Mouse (Mus musculus) CH12.LX (cell line): ENCODE results near the gene Hoxb2. TPM values are rescaled to one million over a fixed set of nuclear protein-coding genes. Genes with fewer than 3 reads are reported as not detected.

Source experiments
- DNase-seq: peaks from one replicate; pipeline ENCODE4 v3.0.0-alpha.2; 2013; ENCODE audit errors: extremely low read depth
- H3K27ac ChIP-seq: 2 replicates; pipeline ENCODE4 v1.5.1; 2012; ENCODE audit warnings: low read depth, mild to moderate bottlenecking, control low read depth, moderate library complexity; ENCODE audit not compliant: insufficient read depth
- H3K27me3 ChIP-seq: replicated peaks from 2 replicates; pipeline ENCODE3; 2012; ENCODE audit warnings: inconsistent platforms
- H3K36me3 ChIP-seq, 2 experiments: replicated peaks in 1 of 2; 2 replicates each; pipeline versions ENCODE3 to v1.6.1; 2012; ENCODE audit warnings: inconsistent platforms in 1 of 2, low read length in 1 of 2, mild to moderate bottlenecking in 1 of 2, mixed read lengths in 1 of 2, moderate library complexity in 1 of 2; ENCODE audit not compliant: control insufficient read depth in 1 of 2, insufficient read depth in 1 of 2
- H3K4me1 ChIP-seq, 2 experiments: 2 replicates each; pipeline ENCODE4 v1.6.1; 2012; ENCODE audit warnings: inconsistent platforms in 1 of 2, moderate library complexity in 1 of 2; ENCODE audit not compliant: insufficient read depth in 2 of 2, control insufficient read depth in 1 of 2
- H3K4me2 ChIP-seq: 2 replicates; pipeline ENCODE4 v1.6.1; 2012; ENCODE audit warnings: low read depth, mild to moderate bottlenecking, control low read depth; ENCODE audit not compliant: poor library complexity, insufficient read depth, severe bottlenecking
- H3K4me3 ChIP-seq, 3 experiments: fragments of 150-350 bp in 1 of 3; sonication (generic) in 1 of 3; replicated peaks in 1 of 3; 2 replicates each; pipeline versions ENCODE3 to v1.5.1; 2011 to 2012; ENCODE audit warnings: low read depth in 2 of 3, low read length in 2 of 3, mild to moderate bottlenecking in 2 of 3, moderate library complexity in 2 of 3, control low read depth in 1 of 3, improper control_type of control experiment in 1 of 3, inconsistent platforms in 1 of 3, mixed read lengths in 1 of 3; ENCODE audit not compliant: poor library complexity in 1 of 3
- H3K79me2 ChIP-seq: replicated peaks from 2 replicates; pipeline ENCODE4 v1.6.1; 2012; ENCODE audit warnings: mild to moderate bottlenecking, moderate library complexity; ENCODE audit not compliant: control insufficient read depth, poor library complexity, insufficient read depth, severe bottlenecking; ENCODE audit errors: extremely low read depth
- H3K9ac ChIP-seq: 2 replicates; pipeline ENCODE4 v1.6.1; 2012; ENCODE audit warnings: low read depth, mild to moderate bottlenecking, control low read depth, moderate library complexity; ENCODE audit not compliant: insufficient read depth
- H3K9me3 ChIP-seq: replicated peaks from 2 replicates; pipeline ENCODE3; 2012; ENCODE audit warnings: low read length, inconsistent platforms, mixed read lengths
- BHLHE40 ChIP-seq: IDR thresholded peaks from 2 replicates; pipeline ENCODE4 v1.6.1; 2011; ENCODE audit warnings: mild to moderate bottlenecking, low read depth, low read length, improper control_type of control experiment
- CHD1 ChIP-seq: IDR thresholded peaks from 2 replicates; pipeline ENCODE4 v1.6.1; 2012; ENCODE audit warnings: low read depth, low read length, improper control_type of control experiment, inconsistent platforms
- CTCF ChIP-seq, 2 experiments: IDR thresholded peaks in 1 of 2; conservative IDR thresholded peaks in 1 of 2; 2 replicates each; pipeline ENCODE4 v1.5.1; 2011 to 2012; ENCODE audit warnings: low read depth in 2 of 2, low read length in 2 of 2, improper control_type of control experiment in 1 of 2, inconsistent platforms in 1 of 2, mild to moderate bottlenecking in 1 of 2, moderate library complexity in 1 of 2
- E2F4 ChIP-seq: IDR thresholded peaks from 2 replicates; pipeline ENCODE4 v1.6.1; 2011; ENCODE audit warnings: low read depth, low read length, improper control_type of control experiment; ENCODE audit not compliant: insufficient replicate concordance
- ELF1 ChIP-seq: IDR thresholded peaks from 2 replicates; pipeline ENCODE4 v1.6.1; 2014; ENCODE audit warnings: low read depth, mild to moderate bottlenecking, inconsistent platforms, low read length, improper control_type of control experiment
- EP300 ChIP-seq: IDR thresholded peaks from 2 replicates; pipeline ENCODE4 v1.6.1; 2011; ENCODE audit warnings: low read length, improper control_type of control experiment
- ETS1 ChIP-seq: conservative IDR thresholded peaks from 2 replicates; pipeline ENCODE4 v1.6.1; 2012; ENCODE audit warnings: low read depth, mild to moderate bottlenecking, inconsistent platforms, low read length, improper control_type of control experiment, moderate library complexity
- HCFC1 ChIP-seq: IDR thresholded peaks from 2 replicates; pipeline ENCODE4 v1.6.1; 2012; ENCODE audit warnings: low read depth, mild to moderate bottlenecking, inconsistent platforms, low read length, improper control_type of control experiment
- KAT2A ChIP-seq: IDR thresholded peaks from 2 replicates; pipeline ENCODE4 v1.6.1; 2012; ENCODE audit warnings: low read length, improper control_type of control experiment, inconsistent platforms; ENCODE audit not compliant: insufficient replicate concordance
- MAFK ChIP-seq: IDR thresholded peaks from 2 replicates; pipeline ENCODE4 v1.6.1; 2011; ENCODE audit warnings: low read length, improper control_type of control experiment; ENCODE audit not compliant: insufficient replicate concordance
- MAX ChIP-seq: IDR thresholded peaks from 2 replicates; pipeline ENCODE4 v1.6.1; 2011; ENCODE audit warnings: low read length, improper control_type of control experiment
- MAZ ChIP-seq: IDR thresholded peaks from 2 replicates; pipeline ENCODE4 v1.6.1; 2012; ENCODE audit warnings: low read depth, mild to moderate bottlenecking, inconsistent platforms, low read length, improper control_type of control experiment, moderate library complexity
- MEF2A ChIP-seq: IDR thresholded peaks from 2 replicates; pipeline ENCODE4 v1.6.1; 2014; ENCODE audit warnings: low read depth, mild to moderate bottlenecking, inconsistent platforms, low read length, improper control_type of control experiment, borderline replicate concordance
- PAX5 ChIP-seq: IDR thresholded peaks from 2 replicates; pipeline ENCODE4 v1.6.1; 2012; ENCODE audit warnings: low read length, inconsistent platforms, mixed read lengths
- POLR2A ChIP-seq: IDR thresholded peaks from 2 replicates; pipeline ENCODE4 v1.6.1; 2011; ENCODE audit warnings: low read depth, mild to moderate bottlenecking, improper control_type of control experiment, low read length
- POLR2AphosphoS2 ChIP-seq: IDR thresholded peaks from 2 replicates; pipeline ENCODE4 v1.6.1; 2011; ENCODE audit warnings: low read depth, low read length, improper control_type of control experiment
- RCOR1 ChIP-seq: conservative IDR thresholded peaks from 2 replicates; pipeline ENCODE4 v1.6.1; 2012; ENCODE audit warnings: low read depth, mild to moderate bottlenecking, inconsistent platforms, low read length, improper control_type of control experiment
- SIN3A ChIP-seq: IDR thresholded peaks from 2 replicates; pipeline ENCODE4 v1.6.1; 2012; ENCODE audit warnings: low read length, improper control_type of control experiment, inconsistent platforms
- UBTF ChIP-seq: IDR thresholded peaks from 2 replicates; pipeline ENCODE4 v1.6.1; 2012; ENCODE audit warnings: low read depth, mild to moderate bottlenecking, inconsistent platforms, low read length, improper control_type of control experiment, moderate library complexity
- USF1 ChIP-seq: IDR thresholded peaks from 2 replicates; pipeline ENCODE4 v1.6.1; 2014; ENCODE audit warnings: low read depth, mild to moderate bottlenecking, inconsistent platforms, low read length, improper control_type of control experiment
- USF2 ChIP-seq: conservative IDR thresholded peaks from 2 replicates; pipeline ENCODE4 v1.6.1; 2011; ENCODE audit warnings: low read depth, low read length, improper control_type of control experiment
- ZC3H11A ChIP-seq: IDR thresholded peaks from 2 replicates; pipeline ENCODE4 v1.6.1; 2012; ENCODE audit warnings: low read depth, mild to moderate bottlenecking, inconsistent platforms, low read length, improper control_type of control experiment
- ZMIZ1 ChIP-seq: IDR thresholded peaks from 2 replicates; pipeline ENCODE4 v1.6.1; 2012; ENCODE audit warnings: low read depth, mild to moderate bottlenecking, inconsistent platforms, low read length, improper control_type of control experiment
- ZNF384 ChIP-seq: IDR thresholded peaks from 2 replicates; pipeline ENCODE4 v1.6.1; 2012; ENCODE audit warnings: low read depth, low read length, improper control_type of control experiment, inconsistent platforms
- dilution Hi-C: fragments of 300-500 bp; cut with MboI; formaldehyde crosslinking; loops from 2 replicates; pipeline ENCODE4 v1.14.3; 2020; ENCODE audit warnings: low sequenced_read_pairs; ENCODE audit not compliant: extremely low pct_unique_long_range_greater_than_20kb, extremely low pct_ligation_motif_present
- in situ Hi-C: fragments of 300-500 bp; cut with MboI; formaldehyde crosslinking; loops from 3 replicates; pipeline ENCODE4 v1.14.3; 2019; ENCODE audit warnings: low sequenced_read_pairs, low pct_ligation_motif_present, low pct_unique_long_range_greater_than_20kb, mixed read lengths
- polyA plus RNA-seq: library from polyadenylated mRNA; unstranded; fragments of >175 nt; gene quantifications from 2 replicates; pipeline ENCODE4 v1.2.1, GENCODE M21; 2012; ENCODE audit warnings: low read depth; ENCODE audit not compliant: insufficient read length
- total RNA-seq, 2 experiments: library from RNA; depleted of rRNA; stranded (reverse); fragments of 300-350 nt in 1 of 2; fragments of >200 nt in 1 of 2; gene quantifications; 2 replicates each; pipeline ENCODE4 v1.2.3; 2012 to 2014

Hoxb2 gene
- total and polyA plus RNA-seq, 3 experiments = not detected

- H3K4me1 ChIP-seq = no peaks in the 10 kb centered on the region
- H3K4me3 ChIP-seq = no peak overlapping the region
- no peak overlapping the region for H3K4me2 ChIP-seq
- no peaks in the 10 kb centered on the region for H3K9me3 ChIP-seq
- H3K36me3 ChIP-seq = no peaks in the 10 kb centered on the region
- no peak overlapping the region for H3K9ac ChIP-seq
- no peaks in the 10 kb centered on the region for H3K27me3 ChIP-seq
- in situ Hi-C loops (no loop called here), dilution Hi-C loops (no loop called here)
- H3K79me2 ChIP-seq = no peaks in the 10 kb centered on the region
- no peak for TF ChIP-seq BHLHE40
- TF ChIP-seq ETS1 = no peak
- no peak for TF ChIP-seq HCFC1
- TF ChIP-seq MAFK = no peak
- TF ChIP-seq UBTF = no peak
- TF ChIP-seq MAX = no peak
- TF ChIP-seq ELF1 = no peak
- TF ChIP-seq ZMIZ1 = no peak
- no peak for TF ChIP-seq ZNF384
- no peak for TF ChIP-seq USF2
- TF ChIP-seq E2F4 = no peak
- no peak for TF ChIP-seq POLR2A
- no peak for TF ChIP-seq RCOR1
- TF ChIP-seq PAX5 = no peak
- TF ChIP-seq KAT2A = no peak
- no peak for TF ChIP-seq MEF2A
- TF ChIP-seq ZC3H11A = no peak
- no peak for TF ChIP-seq CHD1
- DNase-seq = no peak
- no peak overlapping the region for H3K27ac ChIP-seq
Observed at GRCm38 (mm10) chr11:96326705-96327104, 23.6 kb upstream of the Hoxb2 start.

- no peak overlapping the region for H3K9ac ChIP-seq
- no peaks in the 10 kb centered on the region for H3K79me2 ChIP-seq
- H3K4me3 ChIP-seq = no peak overlapping the region
- no peak for DNase-seq
- no peaks in the 10 kb centered on the region for H3K27me3 ChIP-seq
- no peak overlapping the region for H3K27ac ChIP-seq
- H3K4me1 ChIP-seq = no peaks in the 10 kb centered on the region
- in situ Hi-C loops (no loop called here), dilution Hi-C loops (no loop called here)
- H3K36me3 ChIP-seq = no peaks in the 10 kb centered on the region
- H3K9me3 ChIP-seq = no peaks in the 10 kb centered on the region
- no peak overlapping the region for H3K4me2 ChIP-seq
- TF ChIP-seq MAZ (no peak), CTCF (conservative IDR thresholded peaks at IDR 0.05 in 1 of 2, IDR thresholded peaks at IDR 0.05 in 1 of 2; ENCODE audit: low read depth in 2 of 2, low read length in 2 of 2) (no peak), KAT2A (no peak), POLR2AphosphoS2 (no peak), USF1 (no peak), ZMIZ1 (no peak), EP300 (no peak), SIN3A (no peak), MAFK (no peak), CHD1 (no peak)
Observed at GRCm38 (mm10) chr11:96327122-96327521, 23.2 kb upstream of the Hoxb2 start.
